19 mouse cellular contexts compared by ENCODE assay signal in the genomic region with DNA sequence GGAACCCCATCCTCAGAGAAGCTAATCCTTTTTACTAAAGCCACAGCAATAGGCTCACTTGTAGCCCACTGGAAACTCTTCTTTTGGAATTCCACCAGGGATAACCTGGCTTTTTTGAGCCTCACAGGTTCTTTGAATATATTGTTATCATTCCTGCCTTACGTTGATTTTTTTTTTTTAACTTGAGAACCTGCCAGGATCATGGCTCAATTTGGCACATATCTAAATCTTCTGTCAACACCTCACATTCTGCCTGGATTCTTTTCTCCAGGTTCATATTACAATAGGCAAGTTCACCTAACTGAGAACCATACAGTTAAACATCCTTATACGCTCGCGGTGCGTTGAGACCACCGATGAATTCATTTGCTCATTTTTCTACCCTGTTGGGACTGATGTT.
"Had no signal": no experiment of that assay in that cellular context is flagged by ENCODE, and none has a peak within 500 bp of the region (broad histone marks: within the 10 kb centered on the region; RNA-seq: fewer than 3 reads in every experiment).

No protein-coding gene starts in this region.

- H3K27ac ChIP-seq: lung, embryonic 15.5 days; midbrain, embryonic 10.5 days; midbrain, embryonic 12.5 days; neural tube, embryonic 13.5 days; neural tube, embryonic 15.5 days had no signal

- H3K27me3 ChIP-seq: lung, embryonic 15.5 days; midbrain, embryonic 12.5 days; neural tube, embryonic 13.5 days; neural tube, embryonic 15.5 days had no signal

- ATAC-seq: midbrain, embryonic 16.5 days had no signal

- DNase-seq: lung, adult 18-20 months; lung, postnatal 10 days; lung, postnatal 4 days; midbrain, embryonic 14.5 days; retina, postnatal 1 day; right cerebral cortex, adult 18-20 months; right cerebral cortex, postnatal 25 days; right cerebral cortex, postnatal 4 days; spleen, adult 18-20 months; thymus, adult 18-20 months; thymus, postnatal 25 days; thymus, postnatal 4 days had no signal

- H3K4me2 ChIP-seq: lung, embryonic 15.5 days; midbrain, embryonic 12.5 days; neural tube, embryonic 13.5 days; neural tube, embryonic 15.5 days had no signal

- H3K9me3 ChIP-seq: lung, embryonic 15.5 days; midbrain, embryonic 10.5 days; midbrain, embryonic 12.5 days; neural tube, embryonic 13.5 days; neural tube, embryonic 15.5 days had no signal

- H3K36me3 ChIP-seq: lung, embryonic 15.5 days; midbrain, embryonic 10.5 days; midbrain, embryonic 12.5 days; neural tube, embryonic 13.5 days; neural tube, embryonic 15.5 days had no signal

- H3K9ac ChIP-seq: lung, embryonic 15.5 days; midbrain, embryonic 12.5 days; neural tube, embryonic 13.5 days; neural tube, embryonic 15.5 days had no signal

- H3K4me3 ChIP-seq: lung, embryonic 15.5 days; midbrain, embryonic 10.5 days; midbrain, embryonic 12.5 days; myocyte; neural tube, embryonic 13.5 days; neural tube, embryonic 15.5 days had no signal

- H3K4me1 ChIP-seq: midbrain, embryonic 10.5 days; midbrain, embryonic 12.5 days; neural tube, embryonic 13.5 days; neural tube, embryonic 15.5 days had no signal
